Mouse (Mus musculus): ENCODE measurements around the gene Slc39a2.

- TF ChIP-seq TAL1 (IDR thresholded peaks at IDR 0.05; ENCODE audit: low read length) (no peak), GATA1 (IDR thresholded peaks at IDR 0.05; ENCODE audit: low read length) (no peak)
Measured at GRCm38 (mm10) chr14:51893094-51893794, 555 bp downstream of the Slc39a2 start.

Data from erythroblast, embryonic 14.5 days (primary cell).